Mouse (Mus musculus) embryonic facial prominence, embryonic 11.5 days (tissue): Measurements from ENCODE around the gene Apela. TPM values are rescaled to one million over a fixed set of nuclear protein-coding genes. Genes with fewer than 3 reads are reported as not detected.
A peak's percentile ranks its signal among the peaks of the same experiment; 100 is the strongest.

Source experiments
- ATAC-seq: fragments of 200-750 bp; cut with Nextera tagmentation; replicated peaks from 2 replicates; pipeline ENCODE4 v1.8.0; 2017; ENCODE audit warnings: low read depth; ENCODE audit not compliant: insufficient number of reproducible peaks, low FRiP score, low TSS enrichment
- DNase-seq: peaks from one replicate; pipeline ENCODE4 v3.0.0-alpha.2; 2015; ENCODE audit warnings: low spot score
- H3K27ac ChIP-seq: fragments of 300-500 bp; sonication (generic); replicated peaks from 2 replicates; pipeline ENCODE4 v1.5.1; 2014; ENCODE audit warnings: mild to moderate bottlenecking, low read depth, low read length, control low read depth
- H3K27me3 ChIP-seq: fragments of 300-500 bp; sonication (generic); 2 replicates; pipeline ENCODE4 v1.6.1; 2014; ENCODE audit warnings: mild to moderate bottlenecking, low read length, moderate library complexity, mixed read lengths; ENCODE audit not compliant: control insufficient read depth, insufficient read depth
- H3K36me3 ChIP-seq: fragments of 300-500 bp; sonication (generic); replicated peaks from 2 replicates; pipeline ENCODE4 v1.6.1; 2014; ENCODE audit warnings: low read depth, mild to moderate bottlenecking, low read length, moderate library complexity, mixed read lengths; ENCODE audit not compliant: control insufficient read depth, insufficient read depth
- H3K4me1 ChIP-seq: fragments of 300-500 bp; sonication (generic); 2 replicates; pipeline ENCODE4 v1.6.1; 2014; ENCODE audit warnings: low read length, mixed read lengths; ENCODE audit not compliant: control insufficient read depth, insufficient read depth
- H3K4me2 ChIP-seq: fragments of 300-500 bp; sonication (generic); 2 replicates; pipeline ENCODE4 v1.6.1; 2014; ENCODE audit warnings: low read depth, mild to moderate bottlenecking, control low read depth, low read length, moderate library complexity
- H3K4me3 ChIP-seq: fragments of 300-500 bp; sonication (generic); 2 replicates; pipeline ENCODE4 v1.5.1; 2014; ENCODE audit warnings: low read depth, low read length, control low read depth
- H3K9ac ChIP-seq: fragments of 300-500 bp; sonication (generic); replicated peaks from 2 replicates; pipeline ENCODE4 v1.6.1; 2014; ENCODE audit warnings: mild to moderate bottlenecking, control low read depth, low read length
- H3K9me3 ChIP-seq: fragments of 300-500 bp; sonication (generic); replicated peaks from 2 replicates; pipeline ENCODE4 v1.6.1; 2016; ENCODE audit warnings: mild to moderate bottlenecking, low read length, inconsistent platforms, mixed read lengths; ENCODE audit not compliant: control insufficient read depth
- WGBS: fragments of 180-500 bp; shearing (Covaris S2); extraction: QIAGEN DNeasy Blood & Tissue Kit; methylation state at CpG from one replicate; pipeline ENCODE4 v1.1.7; 2014; 5-methylcytosine and 5-hydroxymethylcytosine counted together
- polyA plus RNA-seq: library from polyadenylated mRNA; unstranded; fragments of >200 nt; fragmentation: Nextera tagmentation; extraction: Ambion mirVana; gene quantifications from 2 replicates; pipeline ENCODE4 v1.2.1, GENCODE M21; 2014

Gene Apela
- polyA plus RNA-seq, 1 experiment from 2014 or later = 4.2 TPM

- DNase-seq = no peak
- Histone ChIP-seq H3K4me3 (no peak overlapping the region), H3K27me3 (no peaks in the 10 kb centered on the region), H3K4me1 (no peaks in the 10 kb centered on the region), H3K4me2 (no peak overlapping the region), H3K27ac (no peak overlapping the region), H3K9ac (no peak overlapping the region), H3K36me3 (no peaks in the 10 kb centered on the region), H3K9me3 (no peaks in the 10 kb centered on the region)
- no peak for ATAC-seq
- 46% methylated on average over 5 of the region's 5 CpGs for WGBS
These were observed 9.4 kb upstream of the Apela start for GRCm38 (mm10) chr8:65046565-65046964.

DNA sequence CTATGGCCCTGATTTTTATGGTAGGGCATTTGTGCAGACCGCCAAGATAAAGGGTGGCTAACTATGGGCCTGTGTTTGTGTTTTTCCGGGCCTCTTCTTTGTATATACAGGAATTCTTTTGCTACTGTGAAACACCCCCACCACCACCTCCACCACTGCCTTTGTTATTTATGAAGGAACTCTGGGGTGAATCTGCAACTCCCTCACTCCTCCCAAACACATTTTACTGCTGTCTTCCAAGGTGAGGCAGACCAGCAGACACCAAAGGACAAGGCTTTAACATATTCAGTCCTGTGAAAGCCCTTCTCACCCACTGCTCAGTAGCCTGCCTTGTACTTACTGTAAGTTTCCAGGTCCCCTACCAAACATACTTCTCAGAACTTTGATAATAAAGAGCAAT lies 3.0 kb downstream of the Apela start:
- Histone ChIP-seq H3K4me3 (no peak overlapping the region), H3K4me1 (no peaks in the 10 kb centered on the region; the same call in 1 of the 2 replicates), H3K27me3 (no peaks in the 10 kb centered on the region), H3K27ac (no peak overlapping the region), H3K9me3 (no peaks in the 10 kb centered on the region), H3K9ac (no peak overlapping the region), H3K36me3 (no peaks in the 10 kb centered on the region), H3K4me2 (no peak overlapping the region)
- DNase-seq (no peak), ATAC-seq (no peak)
- 50% methylated on average over 2 of the region's 2 CpGs for WGBS

DNA sequence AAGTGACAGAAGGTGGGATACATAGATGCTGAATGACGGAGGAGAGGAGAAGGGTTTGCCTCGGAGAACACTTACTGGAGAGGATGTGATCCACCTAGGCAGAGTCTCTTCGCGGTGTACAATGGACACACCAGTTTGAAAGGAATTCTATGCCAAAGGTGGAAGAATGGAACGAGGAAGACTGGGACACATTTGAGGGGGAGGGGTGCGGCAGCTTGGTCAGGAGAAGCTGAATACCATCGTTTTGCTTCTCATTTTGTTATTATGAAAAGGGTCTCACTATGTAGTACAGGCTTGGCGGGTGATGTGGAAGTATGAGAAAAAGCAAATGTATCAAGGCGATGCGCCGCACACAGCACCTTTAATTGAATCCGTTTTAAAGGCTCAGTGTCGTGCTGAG lies 4.1 kb downstream of the Apela start:
- Histone ChIP-seq H3K27ac (no peak overlapping the region), H3K36me3 (no peaks in the 10 kb centered on the region), H3K9me3 (no peaks in the 10 kb centered on the region), H3K4me2 (no peak overlapping the region), H3K27me3 (no peaks in the 10 kb centered on the region), H3K4me1 (no peaks in the 10 kb centered on the region; the same call in 1 of the 2 replicates), H3K4me3 (no peak overlapping the region), H3K9ac (no peak overlapping the region)
- 87% methylated on average over 13 of the region's 13 CpGs for WGBS
- ATAC-seq (no peak), DNase-seq (no peak)

DNA sequence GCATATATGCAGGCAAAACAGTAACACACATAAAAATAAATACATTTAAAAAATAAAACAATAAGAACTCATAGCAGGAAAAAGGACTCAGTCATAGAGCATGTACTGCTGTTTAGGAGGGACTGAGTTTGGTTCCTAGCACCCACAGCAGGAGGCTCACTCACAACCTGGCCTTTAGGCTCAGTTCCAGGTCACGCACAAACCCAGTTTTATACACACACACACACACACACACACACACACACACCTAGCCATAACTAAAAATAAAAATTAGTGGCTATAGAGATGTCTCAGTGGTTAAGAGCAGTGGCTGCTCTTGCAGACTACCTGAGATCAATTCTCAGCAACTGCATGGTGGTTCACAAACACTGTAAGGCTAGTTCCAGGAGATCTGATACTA lies 5.0 kb downstream of the Apela start:
- Histone ChIP-seq H3K27me3 (no peaks in the 10 kb centered on the region), H3K4me3 (no peak overlapping the region), H3K9ac (no peak overlapping the region), H3K4me2 (no peak overlapping the region), H3K9me3 (no peaks in the 10 kb centered on the region), H3K36me3 (no peaks in the 10 kb centered on the region), H3K4me1 (no peaks in the 10 kb centered on the region; the same call in 1 of the 2 replicates), H3K27ac (no peak overlapping the region)
- DNase-seq = no peak
- ATAC-seq = no peak
- 92% methylated on average over 1 of the region's 1 CpGs for WGBS

DNA sequence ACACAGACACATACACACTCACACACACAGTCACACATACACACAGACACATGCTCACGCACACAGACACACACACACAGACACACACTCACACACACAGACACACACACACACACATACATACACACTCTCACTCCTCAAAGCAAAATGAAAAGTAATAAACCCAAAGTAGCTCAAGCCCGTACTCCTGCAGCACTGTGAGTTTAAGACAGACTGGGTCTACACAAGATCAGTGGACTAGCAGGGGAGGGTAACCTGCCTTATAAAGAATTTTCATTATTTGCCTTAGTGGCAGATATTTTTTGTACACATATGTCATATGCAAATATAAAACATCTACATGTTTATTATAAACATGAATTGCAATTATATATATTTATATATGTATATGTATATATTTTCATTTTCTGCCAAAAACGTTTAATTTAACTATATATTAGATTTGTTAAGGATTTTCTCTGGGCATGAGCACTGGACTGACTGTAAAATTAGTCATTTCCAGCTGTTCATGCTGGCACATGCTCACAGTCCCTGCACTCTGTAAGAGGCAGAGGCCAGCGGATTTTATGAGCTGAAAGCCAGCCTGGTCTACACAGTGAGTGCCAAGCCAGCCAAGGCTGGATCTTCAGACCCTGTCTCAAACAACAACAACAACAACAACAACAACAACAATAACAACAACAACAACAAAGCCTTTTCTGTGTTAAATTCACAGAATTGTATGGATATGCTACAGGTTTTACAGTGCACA lies 6.2 kb downstream of the Apela start:
- Histone ChIP-seq H3K36me3 (no peaks in the 10 kb centered on the region), H3K27ac (no peak overlapping the region), H3K4me1 (no peaks in the 10 kb centered on the region; the same call in 1 of the 2 replicates), H3K4me3 (no peak overlapping the region), H3K9me3 (no peaks in the 10 kb centered on the region), H3K4me2 (no peak overlapping the region), H3K27me3 (no peaks in the 10 kb centered on the region), H3K9ac (no peak overlapping the region)
- DNase-seq (no peak), ATAC-seq (no peak)
- WGBS = 82% methylated on average over 4 of the region's 4 CpGs

- Histone ChIP-seq H3K27ac (no peak overlapping the region), H3K9me3 (no peaks in the 10 kb centered on the region)
These were observed 7.4 kb downstream of the Apela start for GRCm38 (mm10) chr8:65029776-65030175.

DNA sequence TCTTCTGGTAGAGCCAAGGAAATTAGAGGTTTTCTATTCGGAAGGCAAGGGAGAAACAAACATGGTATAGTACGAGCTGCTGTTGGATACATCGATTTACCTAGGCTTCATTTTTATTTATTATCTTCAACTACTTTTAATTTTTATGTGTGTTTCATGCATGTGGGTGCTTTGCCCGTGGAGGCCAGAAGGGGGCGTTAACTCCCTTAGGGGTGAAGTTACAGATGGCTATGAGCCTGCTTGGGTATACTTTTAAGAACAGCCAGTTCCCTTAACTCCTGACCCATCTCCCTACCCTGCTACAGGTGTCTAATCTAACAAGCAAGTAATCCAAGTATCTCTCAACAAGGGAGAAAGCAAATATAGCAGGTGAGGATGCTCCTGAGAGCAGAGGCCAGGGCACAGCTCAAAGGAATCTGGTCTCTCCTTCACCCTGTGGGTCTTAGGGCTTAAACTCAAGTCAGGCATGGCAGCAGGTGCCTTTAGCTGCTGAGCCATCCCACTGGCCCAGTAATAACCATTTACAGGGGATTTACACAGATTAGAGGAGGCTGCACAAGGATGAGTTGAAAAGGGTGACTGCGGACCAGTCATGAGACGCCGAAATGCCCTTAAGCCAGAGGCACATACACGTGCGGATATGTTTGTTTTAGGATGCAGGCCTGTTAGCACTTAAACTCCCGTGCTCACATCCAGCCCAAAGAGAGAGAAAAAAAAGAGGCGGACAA lies 8.0 kb downstream of the Apela start:
- DNase-seq (no peak), ATAC-seq (no peak)
- Histone ChIP-seq H3K9me3 (no peaks in the 10 kb centered on the region), H3K27me3 (no peaks in the 10 kb centered on the region), H3K27ac (no peak overlapping the region), H3K4me3 (no peak overlapping the region), H3K4me1 (no peaks in the 10 kb centered on the region; the same call in 1 of the 2 replicates), H3K36me3 (no peaks in the 10 kb centered on the region), H3K4me2 (no peak overlapping the region), H3K9ac (no peak overlapping the region)
- WGBS = 74% methylated on average over 12 of the region's 12 CpGs

More at GRCm38 (mm10) chr8:65029776-65030175, 7.4 kb downstream of the Apela start:
- no peak for DNase-seq
- Histone ChIP-seq H3K4me2 (no peak overlapping the region), H3K27me3 (no peaks in the 10 kb centered on the region), H3K4me3 (no peak overlapping the region), H3K36me3 (no peaks in the 10 kb centered on the region), H3K9ac (no peak overlapping the region), H3K4me1 (no peaks in the 10 kb centered on the region; the same call in 1 of the 2 replicates)
- 74% methylated on average over 4 of the region's 4 CpGs for WGBS
- ATAC-seq = no peak

- Histone ChIP-seq H3K27me3 (no peaks in the 10 kb centered on the region), H3K9ac (no peak overlapping the region), H3K4me1 (no peaks in the 10 kb centered on the region), H3K4me2 (no peak overlapping the region), H3K36me3 (no peaks in the 10 kb centered on the region), H3K9me3 (no peaks in the 10 kb centered on the region), H3K4me3 (no peak overlapping the region), H3K27ac (no peak overlapping the region)
- DNase-seq (peak; percentile 68), ATAC-seq (no peak)
- WGBS = 49% methylated on average over 8 of the region's 8 CpGs
These were observed 14.7 kb downstream of the Apela start for GRCm38 (mm10) chr8:65022485-65022884.
